Mouse (Mus musculus) layer of hippocampus, postnatal 10 days (tissue): ENCODE measurements around the gene Rap2b. TPM values are rescaled to one million over a fixed set of nuclear protein-coding genes. Genes with fewer than 3 reads are reported as not detected.

Source experiments
- DNase-seq, 2 experiments: peaks; one replicate each; pipeline ENCODE4 v3.0.0; 2021; ENCODE audit warnings: low spot score in 2 of 2
- long read RNA-seq: library from polyadenylated mRNA; stranded (forward); transcript quantifications from one replicate; pipeline ENCODE4 v2.0.0, GENCODE M21; 2023
- total RNA-seq, 2 experiments: library from RNA; stranded (reverse); gene quantifications; 2 replicates each; pipeline ENCODE4 v1.2.3; 2021

The Rap2b gene
- total RNA-seq = 10 to 100 TPM; 42.4 to 45.7 TPM
- long read RNA-seq, full-length matches to known transcripts = 42 of 42 reads
- long read RNA-seq, partial matches to known transcripts = 0 of 42 reads
- long read RNA-seq, other reads (novel, unspliced or antisense) = 0 of 42 reads

GRCm38 (mm10) chr3:61361338-61361737 lies at the start of gene Rap2b:
Gene Rap2b (plus strand): TSS chr3:61361638.
- no peak for DNase-seq

GRCm38 (mm10) chr3:61315002-61315401 lies 46.4 kb upstream of the Rap2b start:
- no peak for DNase-seq

- DNase-seq = peak; percentile 19 to 23
Observed at GRCm38 (mm10) chr3:61320031-61320430, 41.4 kb upstream of the Rap2b start.

- no peak for DNase-seq
Observed at GRCm38 (mm10) chr3:61321632-61322031, 39.8 kb upstream of the Rap2b start.

GRCm38 (mm10) chr3:61336205-61336604 lies 25.2 kb upstream of the Rap2b start:
- DNase-seq = no peak

- DNase-seq = no peak
Observed at GRCm38 (mm10) chr3:61337230-61337629, 24.2 kb upstream of the Rap2b start.

- no peak for DNase-seq
Observed at GRCm38 (mm10) chr3:61340321-61340720, 21.1 kb upstream of the Rap2b start.

GRCm38 (mm10) chr3:61344031-61344430 lies 17.4 kb upstream of the Rap2b start:
- DNase-seq = no peak

- no peak for DNase-seq
Observed at GRCm38 (mm10) chr3:61345636-61346035, 15.8 kb upstream of the Rap2b start.

- no peak for DNase-seq
Observed at GRCm38 (mm10) chr3:61348036-61348614, 13.3 kb upstream of the Rap2b start.

GRCm38 (mm10) chr3:61349433-61349832 lies 12.0 kb upstream of the Rap2b start:
- no peak for DNase-seq

GRCm38 (mm10) chr3:61355464-61355863 lies 6.0 kb upstream of the Rap2b start:
- no peak for DNase-seq

- DNase-seq = no peak
Observed at GRCm38 (mm10) chr3:61358107-61358506, 3.3 kb upstream of the Rap2b start.

GRCm38 (mm10) chr3:61358756-61359293 lies 2.6 kb upstream of the Rap2b start:
- no peak for DNase-seq

GRCm38 (mm10) chr3:61362821-61363160 lies 1.4 kb downstream of the Rap2b start:
- no peak for DNase-seq

GRCm38 (mm10) chr3:61363161-61363988 lies 1.9 kb downstream of the Rap2b start:
- DNase-seq = peak; percentile 89 to 91

- DNase-seq = peak; percentile 94 to 97
Observed at GRCm38 (mm10) chr3:61363989-61364660, 2.7 kb downstream of the Rap2b start.

- no peak for DNase-seq
Observed at GRCm38 (mm10) chr3:61364661-61364977, 3.2 kb downstream of the Rap2b start.

- DNase-seq = peak; percentile 56 to 63
Observed at GRCm38 (mm10) chr3:61364978-61365778, 3.7 kb downstream of the Rap2b start.

- no peak for DNase-seq
Observed at GRCm38 (mm10) chr3:61365779-61366373, 4.4 kb downstream of the Rap2b start, which contains the start of gene B430305J03Rik. Gene B430305J03Rik (minus strand): TSS chr3:61365951.

- DNase-seq = no peak
Observed at GRCm38 (mm10) chr3:61368446-61368845, 7.0 kb downstream of the Rap2b start.
